Mouse (Mus musculus): ENCODE measurements around the gene Aprt.

Aprt gene

DNA sequence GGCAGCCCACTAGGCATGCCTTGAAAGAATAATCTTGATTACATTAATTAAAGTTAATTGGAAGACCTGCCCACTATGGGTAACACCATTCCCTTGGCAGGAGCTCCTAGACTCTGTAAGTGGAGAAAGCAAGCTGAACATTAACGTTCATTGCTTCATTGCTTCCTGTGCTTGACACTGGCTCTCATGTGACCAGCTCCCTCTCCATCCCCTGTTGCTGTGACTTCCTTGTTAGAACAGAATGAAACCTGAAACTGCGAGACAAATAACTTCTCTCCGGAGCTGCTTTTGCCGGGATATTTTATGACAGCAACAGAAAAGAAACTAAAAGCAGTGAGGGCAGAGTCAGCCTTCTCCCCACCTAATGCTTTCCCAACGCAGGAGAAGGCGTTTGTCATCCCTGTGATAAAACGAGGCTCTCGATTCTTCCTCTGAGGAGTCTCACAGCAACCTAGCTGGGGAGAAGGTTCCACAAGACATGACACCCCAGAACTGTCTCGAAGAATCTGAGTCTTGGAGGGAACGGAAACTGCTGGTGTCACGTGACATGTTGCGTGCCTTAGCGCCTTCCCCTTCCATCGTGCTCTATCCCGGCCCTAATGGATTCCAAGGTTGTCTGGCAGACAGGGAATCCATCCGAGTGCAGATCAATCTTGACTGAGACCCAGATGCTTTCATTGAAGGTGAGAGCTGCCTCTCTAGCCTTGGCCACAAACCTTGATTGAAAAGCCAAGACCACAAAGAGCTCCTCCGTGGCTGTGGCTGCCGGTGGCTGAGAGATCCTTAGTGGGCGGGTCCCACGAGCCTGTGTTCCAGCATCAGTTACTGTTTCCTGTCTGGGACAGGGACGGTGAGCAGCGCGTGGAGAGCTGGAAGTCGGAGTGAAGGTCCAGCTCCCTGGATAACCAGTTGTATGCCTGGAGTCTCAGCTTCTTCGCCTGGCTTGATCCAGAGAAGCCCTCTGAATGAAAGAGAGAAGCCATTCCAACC is 12.1 kb downstream of the Aprt start:
- DNase-seq (ENCODE audit: low spot score in 2 of 2), result no peak

DNA sequence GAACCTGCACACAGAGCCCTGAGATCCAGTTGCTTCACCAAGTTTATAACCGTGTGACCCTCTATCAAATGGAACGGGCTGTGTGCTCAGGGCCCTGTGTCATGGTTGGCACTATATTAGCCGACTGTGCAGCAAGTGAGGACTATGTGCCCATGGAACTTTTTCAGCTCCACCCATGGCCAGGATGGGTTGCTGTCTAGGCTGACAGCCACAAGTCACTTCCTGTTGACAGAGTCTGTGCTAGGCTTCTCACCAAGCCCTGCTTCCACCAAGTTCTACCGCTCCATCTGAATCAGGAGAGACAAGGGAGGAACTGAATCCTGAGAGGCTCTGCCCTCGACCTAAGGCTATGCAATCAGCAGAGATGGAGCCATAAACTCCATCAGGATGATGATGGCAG is 15.5 kb downstream of the Aprt start:
- DNase-seq (ENCODE audit: low spot score in 2 of 2), result no peak

DNA sequence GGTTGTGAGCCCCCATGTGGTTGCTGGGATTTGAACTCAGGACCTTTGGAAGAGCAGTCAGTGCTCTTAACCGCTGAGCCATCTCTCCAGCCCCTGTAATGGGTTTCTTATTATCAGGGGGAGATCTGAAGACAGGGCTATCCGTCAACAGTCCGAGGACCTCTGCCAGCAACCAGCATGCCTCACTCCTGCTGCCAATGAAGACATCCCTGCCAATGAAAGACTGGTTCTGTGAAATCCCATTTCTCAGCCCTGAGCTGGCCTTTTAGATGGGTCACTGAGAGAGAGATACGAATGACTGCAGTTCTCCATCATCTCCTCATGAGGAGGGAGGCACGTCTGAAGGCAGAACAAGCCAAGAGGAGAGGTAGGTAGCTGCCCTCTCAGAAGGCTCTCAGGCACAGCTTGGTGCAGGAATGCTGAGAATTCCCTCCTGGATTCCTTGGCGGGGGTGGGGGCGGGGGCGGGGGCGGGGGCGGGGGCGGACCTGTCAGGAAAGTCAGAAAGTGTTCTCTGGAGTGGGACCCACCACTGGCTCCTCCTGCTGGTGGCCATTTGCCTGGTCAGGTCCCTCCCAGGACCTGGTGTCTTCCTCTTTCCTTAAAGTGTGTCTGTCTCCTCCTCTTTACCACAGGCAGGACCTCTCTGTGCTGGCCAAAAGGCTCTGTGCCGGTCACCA is 17.9 kb downstream of the Aprt start:
- DNase-seq (ENCODE audit: low spot score in 2 of 2), result no peak

DNA sequence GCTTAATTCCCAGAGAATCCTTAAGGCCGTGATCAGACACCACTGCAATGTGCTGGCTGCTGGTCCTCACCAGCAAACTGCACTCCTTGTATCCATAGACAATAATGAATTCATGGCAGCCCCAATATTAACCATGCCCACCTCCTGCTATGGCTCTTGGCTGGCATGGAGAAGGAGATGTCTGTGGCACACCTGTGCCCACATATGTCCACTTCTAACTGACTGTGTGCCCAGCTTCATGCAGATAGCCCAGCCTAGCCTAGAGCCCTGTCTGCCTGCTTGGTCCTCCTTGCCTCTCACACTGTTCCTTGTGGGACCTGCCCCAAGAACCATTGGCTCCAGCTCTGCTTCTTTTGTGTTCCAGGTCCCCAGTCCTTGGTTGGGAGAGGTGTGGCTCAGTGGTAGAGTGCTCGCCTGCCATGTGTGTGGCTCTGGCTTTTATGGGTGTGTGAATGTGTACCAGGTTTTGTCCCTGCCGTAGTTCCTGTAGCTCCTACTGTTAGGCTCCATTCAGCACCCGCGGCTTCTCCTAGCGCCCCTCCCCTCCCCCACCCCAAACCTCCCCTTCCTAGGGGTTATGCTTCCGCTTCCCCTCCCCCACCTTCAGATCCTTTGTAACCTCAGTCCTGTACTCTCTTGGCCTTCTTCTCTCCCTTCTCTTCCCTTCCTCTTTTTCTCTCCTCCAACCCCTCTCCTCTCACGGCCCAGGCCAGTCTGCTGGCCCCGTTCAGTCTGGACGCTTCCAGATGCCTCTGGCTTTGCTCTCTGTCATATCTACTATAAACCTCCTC is 19.3 kb downstream of the Aprt start:
- DNase-seq (ENCODE audit: low spot score in 2 of 2), result no peak

DNA sequence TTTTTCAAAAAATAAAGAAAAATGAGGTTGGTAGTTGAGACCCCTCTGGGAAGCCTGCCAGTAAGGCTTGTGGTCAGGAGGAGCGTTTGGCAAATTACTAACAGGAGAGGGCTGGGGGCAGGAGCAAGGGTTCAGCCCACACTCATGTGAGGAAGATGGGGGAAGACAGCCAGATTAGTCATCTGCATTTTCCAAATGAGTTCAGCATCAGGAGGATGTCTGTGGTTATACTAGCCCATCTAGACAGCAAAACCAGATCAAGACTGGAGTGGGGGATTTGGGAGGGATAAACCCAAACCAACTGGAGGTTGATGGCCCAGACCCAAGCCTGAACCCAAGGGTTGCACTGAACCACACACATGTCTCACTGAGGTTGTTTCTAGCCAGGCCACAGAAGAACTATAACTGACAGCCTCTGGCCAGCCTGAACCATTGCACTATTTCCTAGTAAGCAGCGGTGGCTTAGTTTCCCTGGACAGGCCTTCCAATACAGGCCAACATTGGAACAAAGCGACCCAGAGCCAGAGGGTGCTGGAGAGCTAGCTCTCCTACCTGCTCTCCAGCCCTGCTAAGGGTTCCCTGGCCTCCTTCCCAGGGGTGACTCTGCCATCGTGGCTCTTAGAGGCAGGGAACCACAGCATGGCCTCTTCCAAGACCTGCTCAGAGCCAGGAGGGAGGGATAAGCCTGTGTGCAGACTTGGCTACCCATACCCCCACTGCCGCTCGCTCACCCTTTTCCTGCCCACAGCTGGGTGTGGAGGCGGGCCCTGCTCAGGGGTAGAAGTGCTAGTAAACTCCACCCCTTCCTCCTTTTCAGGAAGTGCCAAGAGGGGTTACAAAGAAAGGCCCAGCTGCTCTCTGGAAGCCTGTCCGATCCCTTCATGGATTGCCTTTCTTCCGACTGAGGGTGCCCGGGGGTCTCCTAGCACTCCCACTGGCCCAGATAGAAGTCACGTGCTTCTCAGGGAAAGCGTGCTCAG is 20.4 kb downstream of the Aprt start:
- peak; percentile 74 to 86 for DNase-seq (ENCODE audit: low spot score in 2 of 2)

DNA sequence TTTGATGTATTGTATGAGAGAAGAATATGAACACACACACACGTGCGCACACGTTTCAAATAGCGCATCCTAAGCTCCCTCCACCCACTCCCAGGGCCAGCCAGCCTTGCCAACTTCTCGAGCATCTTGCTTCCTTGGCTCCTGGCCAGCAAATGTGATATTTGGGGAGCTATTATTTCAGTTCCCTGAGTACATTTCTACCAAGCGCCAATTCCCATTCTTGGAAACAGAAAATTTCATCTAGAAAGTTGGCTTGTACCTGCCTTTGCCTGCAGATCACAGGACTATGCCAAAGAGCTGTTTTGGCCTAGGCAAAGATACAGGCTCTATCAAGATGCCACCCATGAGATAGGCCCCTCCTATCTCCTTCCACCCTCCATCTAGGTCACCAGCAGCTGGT is 21.9 kb downstream of the Aprt start:
- DNase-seq (ENCODE audit: low spot score in 2 of 2), result no peak

DNA sequence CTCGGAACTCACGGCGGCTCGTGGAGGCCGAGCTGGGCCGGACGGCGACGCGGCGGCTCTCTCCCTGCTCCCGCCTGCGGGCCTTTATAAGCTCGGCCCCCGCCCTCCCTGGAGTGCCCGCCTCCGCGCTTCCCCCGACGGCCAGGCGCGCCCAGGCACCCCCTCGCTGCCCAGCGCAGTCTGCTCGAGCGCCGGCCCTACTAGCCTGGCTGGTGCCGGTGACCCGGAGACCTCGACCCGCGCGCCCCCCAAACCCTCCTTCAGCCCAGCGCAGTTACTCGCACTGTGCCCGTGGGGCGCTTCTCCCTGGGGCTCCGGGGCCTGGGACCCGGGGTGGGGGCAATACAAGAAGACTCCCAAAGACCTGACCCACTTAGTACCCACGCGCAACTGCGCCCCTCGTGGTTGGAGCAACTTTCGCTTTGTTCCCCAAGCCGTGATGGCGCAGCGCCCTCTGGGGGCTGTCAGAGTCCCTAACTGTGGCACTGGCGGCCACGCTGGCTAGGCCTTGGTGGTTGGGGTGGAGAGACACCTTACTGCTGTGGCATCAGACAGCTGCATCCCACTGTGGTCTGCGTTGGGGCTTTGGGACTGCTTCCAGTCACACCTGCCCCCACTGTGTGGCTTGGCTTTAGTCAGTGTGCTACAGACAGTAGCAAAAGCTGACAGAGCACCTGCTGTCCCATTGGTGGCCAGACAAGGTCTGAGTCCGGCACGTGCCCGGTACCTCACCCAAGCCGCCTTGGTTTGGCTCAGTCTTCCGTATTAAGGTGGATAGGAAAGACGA is 25.3 kb downstream of the Aprt start, which contains the start of gene Piezo1:
TSS of gene Piezo1 (minus strand) at position 65 of the 787 bp plus-strand sequence.
- peak; percentile 94 to 99 for DNase-seq (ENCODE audit: low spot score in 2 of 2)

DNA sequence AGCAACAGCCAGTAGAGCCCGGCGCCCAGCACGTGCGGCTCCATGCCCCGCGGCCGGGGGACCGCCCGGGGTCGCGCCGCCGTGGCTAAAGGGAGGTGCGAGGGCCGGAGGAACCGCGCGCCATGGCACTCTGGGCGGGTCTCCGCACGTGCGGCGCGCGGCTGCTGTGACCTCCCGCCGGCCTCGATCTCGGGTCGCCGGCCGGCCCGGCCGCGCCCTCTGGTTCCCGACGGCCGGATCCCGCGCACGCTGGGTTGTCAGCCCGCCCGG is 25.8 kb downstream of the Aprt start:
- DNase-seq (ENCODE audit: low spot score in 2 of 2), result peak in 1 of 2 experiments; percentile 90

DNA sequence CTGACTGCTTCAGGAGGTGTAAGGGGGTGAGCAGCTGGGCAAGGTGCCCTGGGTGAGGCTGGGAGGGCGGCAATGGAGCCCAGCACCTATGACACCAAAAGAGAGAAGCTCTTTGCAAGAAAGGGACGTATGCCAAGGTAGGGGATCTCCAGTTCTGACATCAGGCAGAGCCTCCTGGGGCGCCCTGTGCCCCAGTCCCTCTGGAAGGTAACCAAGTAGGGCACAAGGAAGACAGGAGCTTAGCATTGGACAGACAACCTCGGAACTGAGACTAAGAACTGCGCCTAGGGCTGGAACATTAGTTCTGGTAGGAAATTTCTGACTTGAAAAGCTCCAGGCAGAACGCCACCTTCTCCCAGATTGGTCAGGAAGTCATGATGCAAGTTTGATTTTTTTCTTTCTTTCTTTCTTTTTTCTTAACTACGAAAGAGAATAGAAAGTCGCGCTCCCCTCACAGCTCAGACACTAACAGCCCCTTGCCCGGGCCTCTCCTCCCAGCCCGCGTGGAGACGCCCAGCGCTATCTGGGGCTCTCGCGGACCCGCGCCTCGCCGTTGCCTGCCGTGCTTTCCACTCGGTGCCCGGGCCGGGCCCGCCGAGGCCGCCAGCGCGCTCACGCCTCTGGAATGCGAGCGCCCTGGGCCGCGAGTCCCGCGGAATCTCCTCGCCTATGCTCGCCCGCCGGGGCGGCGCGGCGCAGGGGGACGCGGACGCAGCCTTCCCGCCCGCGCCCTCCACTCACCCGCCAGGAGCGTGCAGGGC is 26.3 kb downstream of the Aprt start:
- peak; percentile 64 to 84 for DNase-seq (ENCODE audit: low spot score in 2 of 2)

DNA sequence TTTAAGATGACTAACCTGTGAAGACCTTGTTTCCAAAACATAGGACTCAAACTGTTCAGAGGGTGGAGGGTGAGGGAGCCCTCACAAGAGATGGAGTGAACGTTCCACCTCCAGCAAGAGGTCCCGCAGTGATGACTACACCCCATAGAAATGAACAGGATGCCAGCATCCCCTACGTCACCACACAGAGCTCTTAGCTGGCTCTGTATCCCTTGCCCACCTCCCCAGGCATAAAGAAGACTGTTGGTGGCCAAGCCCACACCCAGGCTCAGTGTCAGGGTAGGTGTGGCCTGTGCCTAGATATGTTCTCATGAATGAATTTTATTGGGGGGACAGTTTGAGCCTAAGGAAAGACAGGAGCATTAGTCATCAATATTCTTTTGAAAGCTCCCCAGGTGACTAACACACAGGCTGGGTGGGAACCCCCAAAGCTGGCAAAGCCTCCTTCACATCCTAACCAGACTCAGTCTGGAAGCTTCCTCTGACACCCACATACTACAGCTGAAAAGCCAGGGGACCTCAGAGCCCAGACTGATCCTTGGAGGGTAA is 27.7 kb downstream of the Aprt start:
- no peak for DNase-seq (ENCODE audit: low spot score in 2 of 2)

DNA sequence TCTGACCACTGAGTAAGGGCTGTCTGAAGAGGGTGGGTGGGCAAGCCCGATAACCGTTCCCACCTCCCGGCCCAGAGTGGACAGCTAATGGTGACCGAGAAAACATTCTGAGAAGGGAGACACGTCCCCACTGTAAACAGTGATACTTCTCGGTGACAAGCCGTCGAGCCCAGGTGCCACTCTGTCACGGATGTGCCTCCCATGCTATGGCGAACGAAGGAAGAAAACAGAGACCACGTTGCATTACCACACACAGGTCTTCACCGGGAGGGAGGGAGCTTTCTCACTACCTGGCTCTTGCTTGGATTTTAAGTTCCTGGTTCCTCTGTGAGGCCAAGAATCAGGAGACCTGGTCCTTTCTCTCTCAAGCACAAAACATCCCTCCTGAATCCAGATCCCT is 28.4 kb downstream of the Aprt start:
- no peak for DNase-seq (ENCODE audit: low spot score in 2 of 2)

DNA sequence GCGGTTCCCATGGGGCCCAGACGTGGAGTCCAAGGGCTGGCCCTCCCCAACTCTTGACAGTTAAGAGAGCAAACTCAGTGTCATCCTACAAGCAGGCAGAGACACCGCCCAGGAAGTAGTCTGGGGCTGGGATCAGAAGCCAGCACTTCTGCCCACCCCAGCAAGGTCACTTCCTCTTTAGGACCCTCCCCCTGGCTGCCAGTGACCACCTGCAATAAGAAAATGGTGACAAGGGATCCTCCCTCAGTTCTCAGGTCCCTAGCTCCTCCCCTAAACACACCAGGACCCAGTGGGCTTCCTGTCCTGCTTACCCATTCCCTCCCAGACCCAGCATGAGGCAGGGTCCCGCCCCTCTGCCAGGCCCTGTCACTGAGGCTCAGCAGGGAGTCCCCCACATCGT is 28.9 kb downstream of the Aprt start:
- peak; percentile 76 to 84 for DNase-seq (ENCODE audit: low spot score in 2 of 2)

DNA sequence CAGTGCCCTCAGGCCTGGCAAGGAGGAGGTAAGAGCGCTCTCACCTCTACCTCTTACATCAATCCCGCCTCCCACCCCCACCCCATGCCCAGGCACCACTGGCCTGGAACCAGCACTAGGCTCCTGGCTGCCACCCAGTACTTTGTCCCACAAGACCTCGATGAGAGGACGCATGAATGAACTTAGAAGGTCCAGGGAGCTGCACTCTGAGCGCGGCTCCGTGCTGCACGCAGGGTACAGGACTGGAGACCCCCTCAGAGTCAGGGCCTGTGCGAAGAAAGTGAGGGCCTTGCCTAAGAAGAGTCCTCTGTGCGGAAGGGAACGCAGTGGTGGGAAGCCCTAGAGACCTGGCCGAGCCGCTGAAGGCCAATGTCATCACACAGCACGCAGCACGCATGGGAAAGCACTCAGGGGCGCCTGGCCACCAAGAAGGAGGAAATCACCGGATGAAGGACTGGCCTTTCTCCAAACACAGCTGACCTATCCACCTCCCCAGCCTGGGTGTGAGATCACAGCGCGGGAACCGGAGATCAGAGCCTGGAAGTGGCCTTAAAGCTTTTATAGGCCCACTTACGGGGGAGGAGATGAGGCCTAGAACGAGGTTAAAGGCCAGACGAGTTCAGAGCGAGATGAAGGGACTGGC is 29.8 kb downstream of the Aprt start:
- DNase-seq (ENCODE audit: low spot score in 2 of 2), result no peak

DNA sequence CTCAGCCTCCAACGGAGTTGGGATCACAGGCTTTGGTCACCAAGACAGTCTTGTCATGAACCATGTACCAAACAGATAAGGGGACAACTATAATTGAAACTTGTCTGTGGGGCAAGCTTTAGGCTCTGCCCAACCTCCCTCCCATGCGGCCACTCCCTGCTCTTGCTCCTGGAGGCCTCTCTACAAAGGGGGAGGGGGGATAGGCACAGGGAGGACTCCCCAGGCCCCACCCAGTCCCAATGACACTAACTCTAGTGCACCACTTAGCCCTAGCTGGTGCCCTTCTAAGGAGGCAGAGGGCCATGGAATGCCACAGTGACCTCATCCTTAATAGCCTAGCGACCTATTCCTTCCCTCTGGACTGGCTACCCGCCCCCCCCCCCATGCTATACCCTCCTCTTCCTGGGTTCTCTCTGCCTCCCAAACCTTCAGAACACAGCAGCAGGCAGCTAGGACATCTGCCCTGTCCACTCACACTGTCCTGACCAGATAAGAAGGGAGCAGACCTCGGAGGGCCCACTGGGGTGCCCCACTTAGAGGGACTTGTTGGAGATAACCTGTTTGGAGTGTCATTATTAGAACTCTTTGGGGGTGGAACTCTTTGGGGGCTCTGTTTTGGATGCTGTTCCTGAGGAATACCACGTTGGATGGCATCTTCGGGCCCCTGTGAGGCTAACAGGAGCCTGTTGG is 30.5 kb downstream of the Aprt start:
- peak in 1 of 2 experiments; percentile 69 for DNase-seq (ENCODE audit: low spot score in 2 of 2)

DNA sequence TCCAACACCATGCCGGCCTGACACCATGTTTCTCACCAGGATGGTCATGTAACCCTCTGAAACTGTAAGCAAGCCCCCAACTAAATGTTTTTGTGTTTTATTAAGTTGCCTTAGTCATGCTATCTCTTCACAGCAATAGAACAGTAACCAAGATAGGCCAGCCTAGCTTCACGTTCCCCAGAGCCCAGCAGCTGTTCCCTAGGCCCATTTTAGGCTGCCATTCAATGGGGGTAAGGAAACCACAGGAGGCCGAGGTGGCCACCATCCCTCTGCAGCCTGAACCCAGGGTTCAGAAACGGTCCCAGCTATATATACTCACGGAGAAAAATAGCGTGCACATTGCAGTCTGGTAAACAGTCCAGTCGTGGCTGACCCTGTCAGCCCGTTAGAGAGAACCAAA is 32.6 kb downstream of the Aprt start:
- DNase-seq (ENCODE audit: low spot score in 2 of 2), result no peak

DNA sequence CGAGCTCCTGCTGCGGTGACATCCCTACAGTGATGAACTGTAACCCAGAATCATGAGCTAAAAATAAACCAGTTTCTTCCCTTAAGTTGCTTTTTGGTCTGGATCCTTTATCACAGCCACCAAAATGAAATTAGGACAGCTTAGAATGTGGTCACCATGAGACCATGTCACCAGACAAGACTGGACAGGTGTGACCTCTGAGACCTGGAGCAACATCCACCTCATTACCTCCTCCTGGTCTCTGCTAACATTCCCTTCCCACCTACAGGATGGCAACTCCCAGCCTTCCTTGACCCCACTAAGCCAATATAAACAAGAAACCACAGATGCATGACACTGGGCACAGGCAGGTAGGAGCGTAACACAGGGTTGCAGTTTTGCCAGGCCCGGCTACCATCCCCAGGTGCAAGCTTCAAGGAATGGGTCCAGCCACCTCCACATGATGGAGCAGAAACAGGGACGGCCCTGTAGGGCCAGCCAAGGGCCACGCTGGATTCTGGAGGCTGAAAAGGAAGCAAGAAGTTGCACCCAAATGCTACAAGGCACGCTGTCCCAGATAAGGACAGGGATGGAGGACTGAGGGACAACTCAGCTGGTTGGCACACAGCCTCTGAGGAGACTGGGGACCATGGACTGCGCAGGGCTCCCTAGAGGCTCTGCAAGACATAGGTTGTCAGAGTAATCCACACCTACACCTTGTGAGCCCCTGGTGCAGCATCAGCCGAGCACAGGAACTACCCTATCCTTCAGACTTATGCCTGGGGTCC is 38.2 kb downstream of the Aprt start:
- DNase-seq (ENCODE audit: low spot score in 2 of 2), result peak; percentile 47 to 70

DNA sequence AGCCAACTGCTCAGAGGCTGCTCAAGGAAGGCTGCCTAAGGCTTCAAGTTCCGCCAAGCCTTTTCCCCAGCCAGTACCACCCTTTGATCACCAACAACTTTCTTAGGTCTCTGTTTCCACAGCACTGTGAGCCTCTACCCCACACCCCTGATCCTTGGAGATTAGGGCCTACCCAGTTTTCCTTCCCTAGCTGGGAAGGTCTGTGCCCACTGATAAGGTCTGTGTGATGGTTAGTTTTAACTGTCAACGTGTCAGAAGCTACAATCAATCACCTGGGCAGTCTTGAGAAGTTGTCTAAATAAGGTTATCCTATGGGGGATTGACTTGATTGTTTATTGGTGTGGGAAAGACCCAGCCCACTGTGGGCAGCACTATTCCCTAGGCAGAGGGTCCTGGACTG is 38.9 kb downstream of the Aprt start:
- peak; percentile 59 to 70 for DNase-seq (ENCODE audit: low spot score in 2 of 2)
